Mouse (Mus musculus) CH12.LX (cell line): ENCODE measurements around the gene Nfe2l2.

Experiments
- CTCF ChIP-seq, 2 experiments: IDR thresholded peaks in 1 of 2; conservative IDR thresholded peaks in 1 of 2; 2 replicates each; pipeline ENCODE4 v1.5.1; 2011 to 2012; ENCODE audit warnings: low read depth in 2 of 2, low read length in 2 of 2, improper control_type of control experiment in 1 of 2, inconsistent platforms in 1 of 2, mild to moderate bottlenecking in 1 of 2, moderate library complexity in 1 of 2
- E2F4 ChIP-seq: IDR thresholded peaks from 2 replicates; pipeline ENCODE4 v1.6.1; 2011; ENCODE audit warnings: low read depth, low read length, improper control_type of control experiment; ENCODE audit not compliant: insufficient replicate concordance
- EP300 ChIP-seq: IDR thresholded peaks from 2 replicates; pipeline ENCODE4 v1.6.1; 2011; ENCODE audit warnings: low read length, improper control_type of control experiment
- NRF1 ChIP-seq: IDR thresholded peaks from 2 replicates; pipeline ENCODE4 v1.6.1; 2014; ENCODE audit warnings: low read depth, mild to moderate bottlenecking, inconsistent platforms, low read length, improper control_type of control experiment, moderate library complexity
- PAX5 ChIP-seq: IDR thresholded peaks from 2 replicates; pipeline ENCODE4 v1.6.1; 2012; ENCODE audit warnings: low read length, inconsistent platforms, mixed read lengths
- POLR2A ChIP-seq: IDR thresholded peaks from 2 replicates; pipeline ENCODE4 v1.6.1; 2011; ENCODE audit warnings: low read depth, mild to moderate bottlenecking, improper control_type of control experiment, low read length
- TBP ChIP-seq: conservative IDR thresholded peaks from 2 replicates; pipeline ENCODE4 v1.6.1; 2011; ENCODE audit warnings: low read depth, low read length, improper control_type of control experiment
- ZMIZ1 ChIP-seq: IDR thresholded peaks from 2 replicates; pipeline ENCODE4 v1.6.1; 2012; ENCODE audit warnings: low read depth, mild to moderate bottlenecking, inconsistent platforms, low read length, improper control_type of control experiment

DNA sequence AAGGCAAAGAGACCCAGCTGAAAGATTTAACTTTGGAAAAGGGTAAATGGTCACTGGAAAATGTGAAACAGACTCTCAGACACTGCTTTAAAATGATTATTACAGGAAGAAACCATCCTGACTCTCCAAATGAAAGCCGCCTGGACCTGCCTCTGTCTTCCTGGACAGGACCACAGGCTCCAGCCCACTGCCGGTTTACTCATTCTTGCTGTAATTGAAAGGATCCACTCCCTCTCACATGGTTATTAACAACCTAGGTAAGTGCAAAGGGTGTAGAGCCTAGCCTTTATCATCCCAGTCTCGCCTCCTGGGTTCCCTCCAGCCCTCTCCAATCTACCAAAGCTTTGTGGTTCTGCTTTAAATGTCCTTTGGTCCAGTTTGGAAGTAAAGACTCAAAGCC is 3.2 kb downstream of the Nfe2l2 start:
- no peak for TF ChIP-seq E2F4
- TF ChIP-seq EP300 = no peak
- TF ChIP-seq POLR2A = no peak
- TF ChIP-seq CTCF (conservative IDR thresholded peaks at IDR 0.05 in 1 of 2, IDR thresholded peaks at IDR 0.05 in 1 of 2; ENCODE audit: low read depth in 2 of 2, low read length in 2 of 2) = no peak
- no peak for TF ChIP-seq NRF1
- no peak for TF ChIP-seq PAX5
- no peak for TF ChIP-seq ZMIZ1
- TF ChIP-seq TBP = no peak
